Mouse (Mus musculus) spleen, adult 2 months (tissue): ENCODE measurements at regions not wholly inside any gene's neighbourhood (a gene's known extent, or its start where the extent isn't known, plus 50 kb on each side); places are given as distances from the start of the nearest gene placed in this dataset.

Source experiments
- DNase-seq, 2 experiments: peaks; one replicate each; pipeline versions ENCODE4 v3.0.0 to v3.0.0-alpha.2; 2012 to 2021; ENCODE audit warnings: low spot score in 2 of 2, low read depth in 1 of 2
- H3K27ac ChIP-seq: fragments of 200-500 bp; 2 replicates; pipeline ENCODE4 v1.5.1; 2012; ENCODE audit warnings: low read length, inconsistent platforms; ENCODE audit not compliant: insufficient read depth
- H3K27me3 ChIP-seq: fragments of 200-500 bp; 2 replicates; pipeline ENCODE4 v1.6.1; 2012; ENCODE audit warnings: mild to moderate bottlenecking, moderate library complexity, low read length, inconsistent platforms; ENCODE audit not compliant: control insufficient read depth, insufficient read depth
- H3K36me3 ChIP-seq: fragments of 200-500 bp; 2 replicates; pipeline ENCODE4 v1.6.1; 2012; ENCODE audit warnings: mild to moderate bottlenecking, low read length, inconsistent platforms; ENCODE audit not compliant: control insufficient read depth, insufficient read depth
- H3K4me1 ChIP-seq: fragments of 200-500 bp; 2 replicates; pipeline ENCODE4 v1.6.1; 2011; ENCODE audit warnings: inconsistent platforms; ENCODE audit not compliant: control insufficient read depth, insufficient read depth, insufficient read length
- H3K4me3 ChIP-seq: fragments of 200-500 bp; 2 replicates; pipeline ENCODE4 v1.5.1; 2011; ENCODE audit warnings: mild to moderate bottlenecking, inconsistent platforms; ENCODE audit not compliant: insufficient read depth, insufficient read length; ENCODE audit errors: extremely low read depth
- CTCF ChIP-seq: fragments of 200-500 bp; IDR thresholded peaks from 2 replicates; pipeline ENCODE4 v1.5.1; 2011; ENCODE audit warnings: mild to moderate bottlenecking, inconsistent platforms; ENCODE audit not compliant: insufficient read depth, insufficient read length, insufficient replicate concordance; ENCODE audit errors: extremely low read depth
- POLR2A ChIP-seq: fragments of 200-500 bp; IDR thresholded peaks from 2 replicates; pipeline ENCODE4 v1.6.1; 2011; ENCODE audit warnings: low read depth, low read length, inconsistent platforms
- WGBS: fragments of 180-500 bp; shearing (Covaris S2); methylation state at CpG from one replicate; pipeline ENCODE4 v1.1.7; 2018; 5-methylcytosine and 5-hydroxymethylcytosine counted together

- Histone ChIP-seq H3K4me3 (no peak overlapping the region), H3K27ac (no peak overlapping the region), H3K36me3 (no peaks in the 10 kb centered on the region), H3K27me3 (no peaks in the 10 kb centered on the region), H3K4me1 (no peaks in the 10 kb centered on the region)
- no peak for DNase-seq
- WGBS = 94% methylated on average over 4 of the region's 4 CpGs
- no peak for TF ChIP-seq CTCF
- TF ChIP-seq POLR2A = no peak
Measured at GRCm38 (mm10) chr10:45933631-45934310, 356.1 kb downstream of the Hace1 start.

DNA sequence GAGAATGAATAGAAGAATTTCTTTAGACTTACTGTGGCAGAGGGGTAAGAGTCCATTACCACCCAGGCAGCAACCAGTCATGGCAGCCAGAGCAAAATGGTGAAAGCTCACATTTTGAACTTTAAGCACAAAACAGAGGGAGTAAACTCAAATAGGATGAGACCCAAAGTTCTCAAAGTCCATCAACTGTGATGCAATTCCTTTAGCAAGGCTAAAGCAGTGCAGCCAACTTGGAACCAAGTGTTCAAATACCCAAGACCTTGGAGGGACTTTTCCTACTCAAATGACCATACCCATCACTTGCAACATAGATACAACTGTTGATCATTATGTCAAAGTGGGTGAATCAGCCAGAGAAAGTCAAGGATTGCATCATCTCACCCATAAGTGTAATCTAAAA lies 380.1 kb downstream of the Hace1 start:
- no peak for DNase-seq
- no peaks in the 10 kb centered on the region for H3K36me3 ChIP-seq
- no peaks in the 10 kb centered on the region for H3K27me3 ChIP-seq
- H3K4me1 ChIP-seq = no peaks in the 10 kb centered on the region
- H3K4me3 ChIP-seq = no peak overlapping the region
- TF ChIP-seq CTCF = no peak
- no peak for TF ChIP-seq POLR2A
- no peak overlapping the region for H3K27ac ChIP-seq

- Histone ChIP-seq H3K27ac (no peak overlapping the region), H3K36me3 (no peaks in the 10 kb centered on the region), H3K4me3 (no peak overlapping the region), H3K27me3 (no peaks in the 10 kb centered on the region), H3K4me1 (no peaks in the 10 kb centered on the region)
- no peak for DNase-seq
- no peak for TF ChIP-seq CTCF
- no peak for TF ChIP-seq POLR2A
- WGBS = 92% methylated on average over 1 of the region's 1 CpGs
Measured at GRCm38 (mm10) chr10:45972240-45972639, 394.6 kb downstream of the Hace1 start.

DNA sequence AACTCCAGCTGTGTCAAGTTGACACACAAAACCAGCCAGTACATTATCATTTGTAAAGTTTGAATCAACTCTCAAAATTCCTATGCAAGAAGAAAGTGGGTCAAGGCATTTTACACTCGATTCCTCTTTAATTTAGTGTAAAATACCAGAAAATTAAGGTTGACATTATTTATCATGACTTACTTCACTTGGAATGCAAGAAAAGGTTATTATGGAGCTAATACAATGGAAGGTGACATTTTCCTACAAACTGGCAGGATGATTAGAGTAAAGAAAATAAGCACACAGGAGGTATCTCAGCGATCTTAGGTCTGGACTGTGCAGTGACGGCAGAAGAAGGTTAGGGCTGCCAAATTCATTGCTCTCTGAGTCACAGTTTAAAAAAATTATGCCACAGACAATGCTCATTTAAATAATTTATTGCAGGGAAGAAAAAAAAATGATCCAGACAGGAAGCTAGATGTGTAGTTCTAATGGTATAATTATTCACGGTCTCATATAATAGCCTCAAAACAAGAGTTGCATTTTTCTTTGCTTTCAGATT lies 405.2 kb downstream of the Hace1 start:
- no peak for TF ChIP-seq POLR2A
- no peak for TF ChIP-seq CTCF
- Histone ChIP-seq H3K27me3 (no peaks in the 10 kb centered on the region), H3K27ac (no peak overlapping the region), H3K36me3 (no peaks in the 10 kb centered on the region), H3K4me3 (no peak overlapping the region; the same call in 1 of the 2 replicates), H3K4me1 (no peaks in the 10 kb centered on the region)
- WGBS = 75% methylated on average over 4 of the region's 4 CpGs
- DNase-seq = no peak

- Histone ChIP-seq H3K4me1 (no peaks in the 10 kb centered on the region), H3K27ac (no peak overlapping the region), H3K36me3 (no peaks in the 10 kb centered on the region), H3K4me3 (no peak overlapping the region), H3K27me3 (no peaks in the 10 kb centered on the region)
- DNase-seq = no peak
- TF ChIP-seq CTCF (no peak), POLR2A (no peak)
- WGBS = 85% methylated on average over 6 of the region's 6 CpGs
Measured at GRCm38 (mm10) chr10:45983671-45984335, 406.2 kb downstream of the Hace1 start.

GRCm38 (mm10) chr10:45986341-45986740 lies 408.7 kb downstream of the Hace1 start:
- H3K4me3 ChIP-seq = no peak overlapping the region
- H3K27me3 ChIP-seq = no peaks in the 10 kb centered on the region
- H3K36me3 ChIP-seq = no peaks in the 10 kb centered on the region
- no peaks in the 10 kb centered on the region for H3K4me1 ChIP-seq
- TF ChIP-seq POLR2A (no peak), CTCF (no peak)
- no peak overlapping the region for H3K27ac ChIP-seq
- no peak for DNase-seq
- 92% methylated on average over 2 of the region's 2 CpGs for WGBS

- Histone ChIP-seq H3K4me1 (no peaks in the 10 kb centered on the region), H3K4me3 (no peak overlapping the region), H3K27me3 (no peaks in the 10 kb centered on the region), H3K36me3 (no peaks in the 10 kb centered on the region), H3K27ac (no peak overlapping the region)
- no peak for DNase-seq
- TF ChIP-seq CTCF (no peak), POLR2A (no peak)
- WGBS = 59% methylated on average over 2 of the region's 2 CpGs
Measured at GRCm38 (mm10) chr10:46006319-46006718, 428.7 kb downstream of the Hace1 start.
